Mouse (Mus musculus) ovary, postnatal 14 days (tissue): ENCODE measurements around the gene Acvr1b.

Source experiments
- DNase-seq: peaks from one replicate; pipeline ENCODE4 v3.0.0; 2022; ENCODE audit warnings: low spot score

Acvr1b gene

DNA sequence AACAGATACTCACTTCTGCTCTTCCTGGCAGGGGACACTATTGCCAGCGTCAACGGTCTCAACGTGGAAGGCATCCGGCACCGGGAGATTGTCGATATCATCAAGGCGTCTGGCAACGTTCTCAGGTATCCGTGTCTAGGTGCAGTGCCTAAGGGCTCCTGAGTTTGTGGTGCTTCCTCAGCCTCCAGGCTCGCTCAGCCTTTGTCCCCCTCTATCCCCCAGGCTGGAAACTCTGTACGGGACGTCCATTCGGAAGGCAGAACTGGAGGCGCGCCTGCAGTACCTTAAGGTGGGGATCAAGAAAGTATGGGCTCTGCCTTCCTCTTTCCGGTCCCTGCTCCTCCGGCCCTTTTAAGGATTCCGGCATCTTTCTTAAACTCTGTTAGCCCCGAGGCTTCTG lies 56.6 kb downstream of the Acvr1b start:
- DNase-seq: no peak

DNA sequence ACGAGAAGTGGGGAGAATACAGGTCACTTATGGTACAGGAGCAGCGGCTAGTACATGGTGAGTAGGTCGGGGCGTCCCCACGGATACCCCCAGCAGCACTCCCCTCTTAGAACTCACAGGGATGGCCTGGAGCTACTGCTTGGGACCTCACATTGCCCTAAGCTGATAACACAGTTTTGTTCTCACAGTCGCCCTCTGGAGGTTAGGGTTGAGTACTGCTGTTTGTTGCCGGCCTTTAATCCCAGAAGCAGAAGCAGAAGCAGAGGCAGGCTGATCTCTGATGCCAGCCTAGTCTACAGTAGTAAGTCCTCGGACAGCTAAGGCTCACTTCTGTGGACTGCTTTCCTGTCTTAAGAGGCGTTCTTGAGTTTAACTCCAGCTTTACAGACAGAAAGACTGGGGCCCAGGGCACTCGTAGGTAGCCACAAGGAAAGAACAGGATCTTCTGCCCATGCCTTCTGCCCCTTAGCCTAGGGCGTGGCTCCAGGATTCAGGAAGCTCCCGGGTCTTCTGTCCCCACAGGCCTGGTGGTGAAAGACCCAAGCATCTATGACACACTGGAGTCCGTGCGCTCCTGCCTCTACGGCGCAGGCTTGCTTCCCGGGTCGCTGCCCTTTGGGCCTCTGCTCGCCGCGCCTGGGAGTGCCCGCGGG lies 57.3 kb downstream of the Acvr1b start:
- no peak for DNase-seq

DNA sequence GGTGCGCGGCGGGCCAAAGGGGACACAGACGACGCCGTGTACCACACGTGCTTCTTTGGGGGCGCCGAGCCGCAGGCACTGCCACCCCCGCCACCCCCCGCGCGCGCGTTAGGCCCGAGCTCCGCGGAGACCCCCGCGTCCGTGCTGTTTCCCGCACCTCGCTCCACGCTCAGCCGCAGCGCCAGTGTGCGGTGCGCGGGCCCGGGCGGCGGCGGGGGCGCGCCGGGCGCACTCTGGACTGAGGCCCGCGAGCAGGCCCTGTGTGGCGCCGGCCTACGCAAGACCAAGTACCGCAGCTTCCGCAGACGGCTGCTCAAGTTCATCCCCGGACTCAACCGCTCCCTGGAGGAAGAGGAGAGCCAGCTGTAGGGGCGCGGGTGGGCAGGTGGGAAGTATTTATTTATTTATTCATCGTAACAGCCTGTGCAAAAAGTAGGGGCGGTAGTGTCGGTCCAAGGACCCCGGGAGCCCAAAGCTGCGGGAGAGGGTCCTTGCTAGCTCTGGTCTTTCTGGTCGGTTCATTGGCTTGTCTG lies 57.8 kb downstream of the Acvr1b start:
- no peak for DNase-seq

DNA sequence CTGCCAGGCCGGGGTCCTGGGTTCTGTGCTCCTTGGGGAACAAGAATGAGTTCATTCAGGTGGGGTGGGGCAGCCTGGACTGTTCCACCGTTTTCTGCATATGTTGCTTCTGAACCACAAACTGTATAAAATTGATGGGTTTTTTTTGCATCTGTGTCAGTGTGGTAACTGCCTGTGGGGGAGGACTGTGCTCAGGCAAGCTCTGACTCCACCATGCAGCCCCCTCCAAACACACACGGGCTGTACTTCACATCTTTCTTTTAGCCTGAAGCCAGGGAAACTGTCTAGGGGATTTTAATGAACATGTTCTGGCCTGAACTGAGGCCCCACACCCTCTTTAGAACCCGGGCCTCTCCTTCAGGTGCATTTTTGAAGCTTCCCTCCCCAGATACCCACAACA lies 58.7 kb downstream of the Acvr1b start:
- DNase-seq: no peak

DNA sequence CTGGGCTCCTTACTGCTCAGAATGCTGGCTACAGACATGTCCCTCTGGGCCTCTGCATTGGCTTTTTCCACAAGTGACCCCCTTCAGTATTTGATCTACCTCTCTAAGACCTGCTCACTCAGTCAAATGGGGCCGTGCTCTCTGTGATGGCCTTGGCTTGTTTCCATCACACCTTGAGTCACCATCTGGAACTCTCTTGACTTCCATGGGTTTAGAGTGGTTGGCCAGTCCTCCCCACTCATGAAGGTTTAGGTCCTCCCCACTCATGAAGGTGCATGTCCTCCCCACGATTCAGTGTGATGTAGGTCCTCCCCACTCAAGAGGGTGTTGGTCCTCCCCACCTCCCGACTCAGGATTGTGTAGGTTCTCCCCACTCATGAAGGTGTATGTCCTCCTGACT lies 59.3 kb downstream of the Acvr1b start:
- DNase-seq: no peak

DNA sequence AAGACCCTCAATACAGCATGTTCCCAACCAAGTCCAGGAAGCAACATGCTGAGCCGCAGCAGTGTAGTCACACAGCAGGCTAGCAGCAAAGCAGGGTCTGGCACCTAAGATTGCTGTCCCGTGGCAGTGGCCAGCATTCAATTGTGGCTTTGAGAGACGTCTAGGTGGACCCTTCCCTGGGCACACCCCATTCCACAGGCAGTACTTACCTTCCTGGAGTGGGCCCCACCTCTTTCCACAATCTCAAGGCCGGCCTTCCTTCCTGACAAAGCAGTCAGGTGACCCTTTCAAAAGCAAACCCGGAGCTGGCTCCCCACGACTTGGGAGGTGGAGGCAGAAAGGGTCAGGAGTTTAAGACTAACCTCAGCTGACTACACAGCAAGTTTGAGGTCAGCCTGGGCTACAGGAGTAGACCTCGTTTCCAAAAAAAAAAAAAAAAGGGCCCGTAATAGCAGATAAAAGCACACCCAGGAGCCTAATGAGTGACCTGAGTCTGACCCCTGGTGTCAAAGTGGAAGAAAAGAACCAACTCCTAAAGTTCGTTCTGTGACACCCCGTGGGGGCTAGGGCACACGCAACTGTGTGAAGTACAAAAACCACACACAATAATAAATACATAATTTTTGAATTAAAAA lies 59.9 kb downstream of the Acvr1b start:
- no peak for DNase-seq

DNA sequence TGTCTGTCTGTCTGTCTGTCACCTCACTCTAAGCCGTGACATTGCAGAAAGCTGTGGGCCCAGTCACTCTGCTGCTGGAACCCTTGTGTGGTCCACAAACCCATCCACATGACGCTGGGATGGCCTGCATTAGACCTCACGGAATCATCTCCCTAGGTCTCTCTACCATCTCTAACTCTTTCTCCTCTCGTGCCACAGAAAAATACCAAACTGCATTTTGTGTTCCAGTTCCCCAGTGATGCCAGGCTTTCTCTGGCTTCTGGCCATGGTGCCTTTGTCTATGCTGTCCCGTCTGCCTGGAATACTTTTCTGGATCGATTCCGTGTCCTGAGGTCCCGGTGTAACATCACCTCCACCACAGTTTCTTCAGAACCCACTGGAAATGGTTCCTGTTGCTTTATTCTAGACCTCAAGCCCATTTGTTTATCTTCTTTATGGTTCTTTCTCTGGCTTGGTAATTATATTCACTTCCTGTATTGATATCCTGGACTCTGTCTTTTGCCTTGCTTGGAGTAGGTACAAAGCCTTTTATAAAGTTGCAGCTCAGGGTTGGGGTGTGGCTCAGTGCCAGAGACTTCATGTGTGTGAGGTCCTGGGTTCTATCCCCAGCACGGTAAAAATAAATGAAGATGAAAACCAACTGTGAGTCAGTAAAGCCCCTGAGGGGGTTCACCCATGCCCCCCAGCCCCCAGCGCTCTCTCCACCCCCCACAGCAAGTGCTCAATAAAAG lies 60.9 kb downstream of the Acvr1b start:
- no peak for DNase-seq

DNA sequence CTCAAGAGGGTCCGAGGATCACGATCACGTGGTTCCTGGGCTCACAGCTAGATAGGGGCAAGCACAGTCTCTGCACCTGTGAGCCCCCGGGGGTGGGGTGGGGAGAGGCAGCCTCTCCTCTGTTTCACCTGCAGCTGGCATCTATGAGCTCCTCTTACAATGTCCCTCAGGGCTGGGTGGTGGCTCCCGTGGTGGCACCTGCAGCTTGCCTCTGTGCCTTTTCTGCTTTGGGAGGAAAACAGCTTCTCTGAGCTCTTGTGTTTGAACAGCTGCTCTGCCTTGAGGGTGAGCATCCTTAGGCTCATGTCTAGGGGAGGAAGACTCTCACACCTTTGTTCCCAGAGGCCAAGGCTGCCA lies 61.5 kb downstream of the Acvr1b start:
- DNase-seq: no peak

DNA sequence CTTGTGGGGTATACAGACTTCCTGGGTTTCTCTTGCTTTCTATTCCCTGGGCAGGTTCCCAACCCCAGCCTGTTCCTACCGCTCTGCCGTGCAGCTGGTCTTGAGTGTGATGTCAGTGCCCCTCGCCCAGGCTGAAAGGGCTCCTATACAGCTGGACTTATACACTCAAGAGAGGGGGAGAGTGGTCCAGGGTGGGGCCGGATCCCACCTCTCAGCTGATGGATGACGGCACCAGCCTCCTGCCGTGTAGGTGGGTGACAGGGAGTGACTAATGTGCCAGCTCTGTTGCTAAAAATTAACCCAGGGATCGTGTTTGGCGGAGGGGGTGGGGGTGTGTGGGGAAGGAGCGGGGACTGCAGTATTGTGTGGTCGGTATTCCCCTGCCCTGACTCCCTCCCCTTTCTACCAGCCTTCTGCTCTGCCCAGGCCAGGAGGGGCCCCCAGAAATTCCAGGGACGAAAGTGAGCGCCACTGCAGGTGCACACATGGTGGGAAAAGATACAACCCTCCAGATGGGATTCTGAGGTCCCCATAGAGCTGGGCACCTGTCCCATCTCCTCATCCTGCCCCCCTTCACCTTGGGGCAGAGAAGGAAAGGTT lies 62.0 kb downstream of the Acvr1b start:
- no peak for DNase-seq

DNA sequence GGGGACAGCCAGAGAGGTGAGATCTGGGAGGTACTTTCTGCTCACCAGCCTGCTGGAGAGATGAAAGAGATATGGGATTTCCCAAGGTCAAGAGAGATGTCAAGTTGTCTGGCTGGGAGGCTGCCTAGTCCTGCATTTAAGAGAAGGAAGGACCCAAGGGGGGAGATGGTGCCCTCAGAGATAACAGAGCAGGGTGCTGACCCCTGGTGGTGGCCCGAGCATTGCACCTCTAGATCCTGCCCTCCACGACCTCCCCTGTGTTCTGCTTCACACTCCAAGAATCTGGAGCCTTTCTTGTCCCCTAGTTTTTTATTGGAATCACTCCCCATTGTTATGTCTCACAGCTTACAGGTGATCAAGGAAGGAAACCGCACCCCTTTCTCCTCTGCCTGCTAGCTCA lies 63.0 kb downstream of the Acvr1b start:
- peak; percentile 70 for DNase-seq

DNA sequence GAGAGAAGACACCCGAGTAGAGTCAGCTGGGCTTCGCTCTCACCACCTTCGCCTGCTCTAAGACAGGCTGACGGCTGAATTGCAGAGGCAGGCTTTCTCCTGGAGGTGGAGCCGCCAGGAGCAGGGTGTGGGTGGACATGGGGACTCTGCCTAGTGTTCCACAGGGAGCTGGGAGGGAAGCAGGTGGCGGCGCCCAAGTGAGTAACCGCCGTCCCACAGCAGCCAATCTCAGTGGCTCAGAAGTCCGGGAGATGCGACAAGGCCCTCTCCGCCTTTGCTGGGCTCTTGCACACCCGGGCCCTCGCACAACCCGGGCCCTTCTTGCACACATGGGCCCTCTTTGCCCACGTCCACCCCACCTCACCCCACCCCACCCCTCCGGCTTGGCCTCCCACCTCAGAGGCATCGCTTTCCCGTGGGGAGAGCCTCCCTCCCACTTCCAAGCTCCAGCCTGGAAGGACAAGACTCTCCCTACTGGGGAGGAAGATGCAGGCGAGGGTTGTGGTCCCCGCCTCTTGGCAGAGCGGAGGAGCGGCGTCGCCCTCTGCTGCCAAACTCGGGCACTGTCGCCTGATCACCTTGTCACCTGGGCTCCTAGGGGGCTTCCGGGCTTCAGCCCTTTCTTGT lies 65.1 kb downstream of the Acvr1b start:
- DNase-seq: no peak

DNA sequence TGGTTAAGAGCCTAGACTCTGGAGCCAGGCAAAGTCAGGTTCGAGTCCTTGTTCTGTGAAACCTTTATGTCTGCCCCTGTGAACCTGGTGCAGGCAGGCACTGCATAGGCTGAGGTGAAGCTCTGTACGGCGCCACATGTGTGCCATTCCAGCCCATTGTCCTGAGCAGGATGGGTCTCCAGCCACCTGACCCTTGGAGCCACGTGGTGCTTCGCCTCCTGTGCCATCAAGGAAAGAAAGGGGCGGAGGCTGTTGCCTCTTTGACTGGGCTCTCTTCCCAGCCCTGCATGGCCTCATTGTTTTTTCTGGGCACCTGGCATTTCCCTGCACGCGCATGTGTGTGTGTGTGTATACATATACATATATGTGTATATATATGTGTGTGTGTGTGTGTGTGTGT lies 66.0 kb downstream of the Acvr1b start:
- no peak for DNase-seq

DNA sequence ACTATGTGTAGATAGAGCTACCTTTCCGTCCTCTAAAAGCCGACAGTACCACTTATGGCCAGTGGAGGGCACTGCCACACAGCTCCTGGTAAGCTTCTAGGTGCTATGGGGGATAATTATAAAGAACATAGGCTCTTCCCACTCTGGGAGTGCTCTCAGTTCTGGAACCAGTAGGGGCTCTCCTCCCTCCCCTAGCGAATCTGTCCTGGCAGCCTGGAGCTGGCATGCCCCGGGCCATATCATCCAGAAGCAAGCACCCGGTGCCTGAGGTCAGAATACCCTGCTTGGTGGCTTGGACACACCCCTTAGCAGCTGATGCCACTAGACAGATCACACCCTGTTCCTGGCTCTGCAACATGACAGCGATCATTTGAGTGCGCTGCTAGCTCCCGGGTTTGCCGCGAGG lies 66.9 kb downstream of the Acvr1b start:
- peak; percentile 74 for DNase-seq

DNA sequence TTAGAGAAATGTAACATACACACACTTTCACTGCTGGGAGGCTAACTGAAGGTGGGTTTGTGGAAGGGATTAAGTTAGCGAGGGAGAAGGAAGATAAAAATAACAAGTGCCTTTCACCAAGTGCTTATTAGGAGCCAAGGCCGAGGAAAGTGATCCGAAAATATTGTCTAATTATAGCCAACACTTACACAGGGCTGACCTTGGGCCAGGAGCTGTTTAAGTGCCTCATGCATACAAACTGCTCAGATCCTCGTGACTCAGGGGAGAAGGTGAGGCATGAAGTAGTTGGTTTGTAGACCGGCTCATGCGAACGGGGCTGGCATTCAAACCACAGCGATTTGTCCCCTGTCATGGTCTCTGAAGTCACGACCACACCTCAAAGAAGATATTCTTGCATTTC lies 67.4 kb downstream of the Acvr1b start:
- DNase-seq: no peak

DNA sequence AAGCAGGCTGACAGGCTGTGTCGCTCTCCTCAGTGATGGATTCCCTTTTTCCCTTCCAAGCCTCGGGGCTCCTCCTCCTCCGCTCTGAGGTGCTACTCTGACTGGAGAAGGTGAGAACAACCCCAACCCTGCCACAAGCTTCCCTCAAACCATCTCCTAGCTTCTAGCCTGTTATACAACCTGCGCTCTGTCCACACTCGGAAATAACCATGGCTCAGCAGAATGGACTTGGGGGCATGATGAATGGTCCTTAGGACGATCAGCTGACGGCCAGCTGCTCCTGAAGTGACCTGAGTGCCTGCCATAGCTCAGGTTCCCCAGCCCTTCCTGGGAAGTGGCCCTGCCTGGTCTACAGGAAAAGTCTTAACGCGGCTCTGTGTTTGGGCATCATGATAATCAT lies 68.0 kb downstream of the Acvr1b start:
- no peak for DNase-seq

DNA sequence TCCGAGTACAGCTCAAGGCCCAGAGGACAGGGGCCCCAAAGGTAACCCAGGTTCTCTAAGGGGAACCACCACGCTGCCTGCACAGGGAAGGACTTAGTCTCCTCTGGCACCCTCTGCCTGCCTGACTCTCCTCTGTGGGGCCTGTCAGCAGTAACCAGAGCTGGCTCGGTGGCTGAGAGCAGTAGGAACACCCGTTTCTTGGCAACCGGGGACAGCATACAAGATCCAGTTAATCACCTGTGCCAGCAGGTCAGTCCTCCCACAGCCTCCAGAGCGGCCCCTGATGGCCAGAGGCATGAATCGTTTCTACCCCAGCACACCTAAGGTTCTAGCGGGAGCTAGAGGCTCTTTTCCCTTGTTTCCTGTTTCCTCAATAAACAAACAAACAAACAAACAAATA lies 68.8 kb downstream of the Acvr1b start:
- no peak for DNase-seq

DNA sequence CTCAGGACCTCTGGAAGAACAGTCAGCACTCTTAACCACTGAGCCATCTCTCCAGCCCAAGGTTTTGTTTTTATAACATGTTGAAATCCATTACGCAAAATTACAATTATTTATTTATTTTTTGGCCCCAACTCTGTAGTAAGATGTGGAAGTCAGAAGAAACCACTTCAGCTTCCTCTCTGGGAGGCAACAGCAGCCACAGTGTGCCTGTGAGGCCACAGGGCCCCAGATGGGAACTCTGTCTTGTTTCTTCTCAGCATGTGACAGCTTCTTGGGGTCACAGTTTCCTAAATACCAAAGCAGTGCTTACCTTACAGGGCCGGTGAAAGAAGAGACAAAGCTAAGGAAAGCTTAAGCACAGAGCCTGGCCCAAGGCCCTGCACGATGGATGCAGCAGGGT lies 70.1 kb downstream of the Acvr1b start:
- no peak for DNase-seq

DNA sequence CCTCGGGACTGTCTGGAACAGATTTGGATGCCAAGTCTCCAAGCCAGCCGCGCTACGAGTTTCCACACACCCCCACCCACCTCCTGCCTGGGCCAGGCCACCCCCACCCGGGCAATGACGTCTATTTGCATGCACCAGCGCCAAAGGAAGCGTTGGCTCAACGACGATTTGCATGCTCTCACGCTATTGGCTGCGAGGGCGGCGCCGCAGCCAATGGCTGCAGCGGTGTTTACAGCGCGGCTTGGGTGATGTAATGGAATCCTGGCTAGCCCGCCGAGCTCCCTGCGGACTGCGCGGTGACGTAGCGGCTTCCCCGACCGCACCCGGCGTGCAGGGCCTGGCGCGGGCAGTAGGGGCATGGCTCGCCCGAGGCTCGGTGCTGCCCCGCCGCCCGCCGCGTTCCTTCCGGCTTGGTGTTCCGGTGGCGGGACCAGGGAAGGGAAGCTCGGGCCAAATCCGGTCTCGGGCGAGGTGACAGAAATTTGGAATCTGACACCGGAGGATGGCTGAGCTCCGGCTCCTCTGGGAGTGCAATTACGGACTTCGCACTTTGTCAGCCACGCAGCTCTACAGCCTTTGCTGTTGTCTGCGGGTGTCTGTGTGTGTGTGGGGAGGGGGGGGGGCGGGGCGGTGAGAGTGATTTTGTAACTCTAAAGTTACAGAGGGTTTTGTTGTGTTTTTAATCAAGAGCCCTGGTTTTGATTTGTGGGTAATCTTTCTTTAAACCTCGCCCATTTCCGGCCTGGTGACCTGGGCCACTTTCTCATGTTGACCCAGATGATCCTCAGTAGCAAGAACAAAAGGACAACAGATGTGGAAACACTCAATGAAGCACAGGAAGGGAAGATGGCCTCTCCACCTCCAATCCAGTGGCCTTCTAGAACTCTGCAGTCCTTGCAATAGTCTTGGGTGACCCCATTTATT lies 72.6 kb downstream of the Acvr1b start:
- DNase-seq: peak; percentile 89

DNA sequence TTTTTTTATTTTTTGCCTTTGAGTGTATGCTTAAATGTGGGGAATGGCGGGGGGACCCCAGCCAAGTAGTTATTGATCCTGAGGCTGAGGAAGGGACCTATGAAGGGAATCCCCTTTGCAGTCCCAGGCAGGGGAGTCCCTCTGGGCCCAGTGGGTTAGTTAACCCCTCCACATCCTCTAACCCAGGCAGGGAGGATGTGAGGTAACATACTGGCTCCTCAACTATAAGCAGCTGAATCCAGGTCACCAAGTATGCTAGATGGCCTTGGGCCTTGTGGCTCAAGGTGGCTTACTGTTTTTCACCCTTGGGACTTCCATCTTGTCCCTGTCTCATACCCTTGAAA lies 73.3 kb downstream of the Acvr1b start:
- DNase-seq: no peak

DNA sequence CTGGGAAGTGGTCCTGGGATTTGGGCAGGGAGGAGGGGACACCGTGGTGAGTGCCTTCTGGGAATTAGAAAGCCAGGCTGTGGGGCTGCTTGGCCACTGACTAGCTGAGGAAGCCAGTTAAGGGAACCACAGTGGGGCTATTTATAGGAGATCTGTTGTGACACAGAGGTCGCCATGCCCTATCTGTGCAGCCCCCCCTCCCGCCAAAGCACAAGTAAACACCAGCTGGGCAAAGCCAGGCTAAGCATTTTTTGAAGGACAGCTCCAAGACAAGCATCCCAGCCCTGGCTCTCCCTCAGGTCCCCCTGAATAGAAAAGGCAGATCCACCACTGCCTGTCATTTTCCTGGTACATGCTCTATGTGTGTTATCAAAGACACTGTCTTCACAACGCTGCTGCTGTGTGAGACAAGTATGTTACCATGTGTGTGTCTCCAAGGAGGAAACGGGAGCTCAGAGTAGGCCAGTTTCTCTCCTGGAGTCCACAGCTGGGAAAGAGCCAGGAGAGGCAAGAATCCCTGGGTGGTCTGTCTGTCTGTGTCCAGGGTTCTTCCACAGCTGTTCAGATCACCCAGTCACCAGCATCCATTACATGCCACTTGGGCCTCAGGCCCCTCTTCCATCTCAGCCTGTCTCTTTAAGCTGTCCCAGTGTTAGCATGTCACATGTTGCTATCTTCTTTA lies 74.3 kb downstream of the Acvr1b start:
- DNase-seq: no peak

DNA sequence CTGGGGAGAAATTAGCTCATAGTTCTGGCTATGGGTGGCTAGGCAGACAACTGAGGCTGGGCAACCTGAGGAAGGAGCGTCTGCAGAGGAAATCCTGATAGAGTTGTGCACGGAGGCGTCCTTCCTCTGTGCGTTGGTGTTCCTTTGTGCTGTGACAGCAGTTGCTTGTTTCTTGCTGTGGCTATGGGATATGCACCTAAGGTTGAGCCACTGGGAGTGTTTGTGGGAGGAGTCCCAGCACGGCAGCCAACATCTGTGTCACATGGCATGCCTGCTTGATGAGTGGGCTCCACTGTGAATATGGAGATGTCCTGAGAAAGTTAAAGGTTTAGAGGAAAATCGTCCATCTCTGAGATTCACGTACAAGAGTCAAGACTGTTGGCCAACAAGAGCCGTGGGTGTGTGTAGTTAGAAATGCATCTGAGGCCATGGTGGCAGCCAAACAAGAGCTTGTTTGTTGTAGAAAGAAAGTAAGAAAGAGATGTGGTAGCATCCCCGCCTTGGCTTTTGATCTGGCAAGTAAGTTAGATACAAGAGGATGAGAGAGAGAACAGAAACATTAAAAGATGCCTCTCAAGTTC lies 76.4 kb downstream of the Acvr1b start:
- no peak for DNase-seq
